Mouse (Mus musculus) C2C12 (cell line): ENCODE data around the gene Hnrnpa1.

Experiments used
- CTCF ChIP-seq: IDR thresholded peaks from one replicate; pipeline ENCODE4 v1.5.1; 2011; ENCODE audit not compliant: control insufficient read depth, insufficient read depth, insufficient read length
- MAX ChIP-seq: IDR thresholded peaks from one replicate; pipeline ENCODE4 v1.6.1; 2011; ENCODE audit warnings: mild to moderate bottlenecking, control low read depth
- MYOD1 ChIP-seq: IDR thresholded peaks from one replicate; pipeline ENCODE4 v1.6.1; 2011; ENCODE audit warnings: low read depth; ENCODE audit not compliant: control insufficient read depth, insufficient read length
- MYOG ChIP-seq: IDR thresholded peaks from one replicate; pipeline ENCODE4 v1.6.1; 2011; ENCODE audit not compliant: control insufficient read depth, insufficient read length; ENCODE audit errors: extremely low read depth
- USF1 ChIP-seq: IDR thresholded peaks from one replicate; pipeline ENCODE4 v1.6.1; 2011; ENCODE audit warnings: low read depth, mild to moderate bottlenecking, control low read depth, moderate library complexity

DNA sequence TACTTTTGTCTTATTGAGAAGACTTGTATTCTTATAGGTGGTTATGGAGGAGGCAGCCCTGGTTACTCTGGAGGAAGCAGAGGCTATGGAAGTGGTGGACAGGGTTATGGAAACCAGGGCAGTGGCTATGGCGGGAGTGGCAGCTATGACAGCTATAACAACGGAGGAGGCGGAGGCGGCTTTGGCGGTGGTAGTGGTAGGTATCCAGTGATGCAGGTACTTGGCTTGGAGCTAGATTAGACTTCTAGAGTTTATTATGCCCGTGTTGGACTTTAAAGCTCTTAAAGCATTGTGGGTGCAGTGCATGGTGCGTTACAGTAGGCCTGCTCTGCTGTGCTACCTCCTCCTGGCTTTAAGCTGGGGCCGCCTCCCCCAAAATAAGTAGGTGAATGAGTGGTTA is 2.7 kb downstream of the Hnrnpa1 start:
- TF ChIP-seq CTCF (no peak), MAX (no peak), MYOD1 (no peak), MYOG (no peak), USF1 (no peak)
